Mouse (Mus musculus): ENCODE data around the gene Mpig6b.

- TF ChIP-seq POLR2A (IDR thresholded peaks at IDR 0.05; ENCODE audit: extremely low read depth, insufficient read depth, low read length), result no peak
- no peak for TF ChIP-seq CTCF (IDR thresholded peaks at IDR 0.05; ENCODE audit: low read depth, low read length)
These were observed 17.6 kb downstream of the Mpig6b start for GRCm38 (mm10) chr17:35048149-35048931.
